Comparison of ENCODE assay signal across 7 mouse cellular contexts in genomic region chr9:21153833-21154232, GRCm38 (mm10). TPM values are rescaled to one million over a fixed set of nuclear protein-coding genes. Genes with fewer than 3 reads are reported as not detected.
DNase-seq lines count a peak whose midpoint lies in the region; ATAC-seq and TF ChIP-seq lines count a peak whose summit lies in the region.

No protein-coding gene starts in this region.

- no peak overlapping the region for H3K27ac ChIP-seq in ES-E14 (ENCODE audit: insufficient read depth, low read depth, low read length, poor library complexity, severe bottlenecking)
- peak overlapping the region; percentile 66 to 76 for H3K27ac ChIP-seq in heart, embryonic 14.5 days (replicated peaks in 1 of 2; ENCODE audit: control insufficient read depth in 1 of 2, insufficient read depth in 1 of 2, low read depth in 2 of 2, low read length in 2 of 2)
- no peak overlapping the region for H3K27ac ChIP-seq in liver, embryonic 15.5 days (replicated peaks)

- DNase-seq in 3T3-L1 (ENCODE audit: low read depth, low spot score) = peak; percentile 64
- DNase-seq in ES-E14 (ENCODE audit: low read depth, low spot score) = no peak
- DNase-seq in c-Kit-positive CD71-positive TER-119-positive erythroid progenitor cells, embryonic 14.5 days (ENCODE audit: low spot score) = no peak
- no peak for DNase-seq in cerebellum, adult 9-10 months
- DNase-seq in spleen, adult 18-20 months = no peak

- WGBS in heart, embryonic 14.5 days = under 1% methylated on average over 5 of the region's 5 CpGs
- 27% methylated on average over 5 of the region's 5 CpGs for WGBS in liver, embryonic 15.5 days (ENCODE audit: insufficient replicate concordance)

- H3K36me3 ChIP-seq in ES-E14 (ENCODE audit: control insufficient read depth, insufficient read depth, low read length, poor library complexity, severe bottlenecking) = no peaks in the 10 kb centered on the region
- no peaks in the 10 kb centered on the region for H3K36me3 ChIP-seq in heart, embryonic 14.5 days (ENCODE audit: control insufficient read depth, insufficient read depth, low read length)
- H3K36me3 ChIP-seq in liver, embryonic 15.5 days (replicated peaks) = no peaks in the 10 kb centered on the region

- H3K27me3 ChIP-seq in heart, embryonic 14.5 days (ENCODE audit: control insufficient read depth, insufficient read depth, low read length) = no peaks in the 10 kb centered on the region
- peaks cover 18% of the 10 kb centered on the region for H3K27me3 ChIP-seq in liver, embryonic 15.5 days

- peak overlapping the region; percentile 18; the same call in 1 of the 2 replicates for H3K9ac ChIP-seq in ES-E14 (ENCODE audit: insufficient read depth, low read depth, low read length, poor library complexity, severe bottlenecking)
- H3K9ac ChIP-seq in heart, embryonic 14.5 days (ENCODE audit: low read length) = peak overlapping the region; percentile 72
- peak overlapping the region; percentile 25; the same call in 1 of the 2 replicates for H3K9ac ChIP-seq in liver, embryonic 15.5 days

- H3K4me2 ChIP-seq in heart, embryonic 14.5 days (ENCODE audit: low read length) = peak overlapping the region; percentile 93
- H3K4me2 ChIP-seq in liver, embryonic 15.5 days = peak overlapping the region; percentile 63

- H3K9me3 ChIP-seq in ES-E14 (ENCODE audit: control insufficient read depth, insufficient read depth, low read depth, low read length) = no peaks in the 10 kb centered on the region
- no peaks in the 10 kb centered on the region for H3K9me3 ChIP-seq in heart, embryonic 14.5 days (ENCODE audit: control insufficient read depth, low read length)
- H3K9me3 ChIP-seq in liver, embryonic 15.5 days (replicated peaks) = no peaks in the 10 kb centered on the region

- ATAC-seq in heart, embryonic 14.5 days (ENCODE audit: insufficient number of reproducible peaks, insufficient read depth, low FRiP score, low read depth) = no peak
- no peak for ATAC-seq in liver, embryonic 15.5 days (ENCODE audit: insufficient read depth)

- in situ Hi-C loops in ES-E14 (cut with MboI; ENCODE audit: low sequenced_read_pairs in 2 of 2, unreplicated experiment in 2 of 2) = no loop called here

- H3K4me3 ChIP-seq in ES-E14 (ENCODE audit: insufficient read depth in 1 of 2, low read depth in 1 of 2, low read length in 2 of 2, poor library complexity in 1 of 2, severe bottlenecking in 1 of 2) = peak overlapping the region; percentile 9 to 49; a peak in 2 of 4 replicates
- H3K4me3 ChIP-seq in heart, embryonic 14.5 days (ENCODE audit: control insufficient read depth in 1 of 2, insufficient read depth in 1 of 2, low read depth in 1 of 2, low read length in 2 of 2) = peak overlapping the region; percentile 43 to 48
- peak overlapping the region; percentile 33 for H3K4me3 ChIP-seq in liver, embryonic 15.5 days (replicated peaks)

- peaks cover 0 to 8% of the 10 kb centered on the region in 2 experiments; a peak in 2 of 4 replicates for H3K4me1 ChIP-seq in ES-E14 (ENCODE audit: control insufficient read depth in 2 of 2, insufficient read depth in 2 of 2, low read length in 2 of 2, poor library complexity in 1 of 2)
- peaks cover 12 to 20% of the 10 kb centered on the region in 2 experiments; a peak in 3 of 4 replicates for H3K4me1 ChIP-seq in heart, embryonic 14.5 days (ENCODE audit: control insufficient read depth in 2 of 2, insufficient read depth in 2 of 2, low read length in 2 of 2)
- H3K4me1 ChIP-seq in liver, embryonic 15.5 days (replicated peaks) = peaks cover 27% of the 10 kb centered on the region

TF ChIP-seq in ES-E14, 5 proteins besides CTCF, POLR2A, EP300 and RAD21:
- TF ChIP-seq HCFC1 (IDR thresholded peaks at IDR 0.05; ENCODE audit: borderline replicate concordance, insufficient read depth, low read length) = no peak
TF ChIP-seq in ES-E14: peak in this region for 0.

RNA-seq across cellular contexts. Expression of gene Cdc37, which starts 4.1 kb away (rescaled TPM):
- 118 and 165 TPM in 2 replicates for total RNA-seq in ES-E14 (2012; rRNA removed)
- 209 and 212 TPM in 2 replicates for polyA plus RNA-seq in heart, embryonic 14.5 days (2014; fragmentation: Nextera tagmentation; extraction: Ambion mirVana)
- 115 and 122 TPM in 2 replicates for polyA plus RNA-seq in liver, embryonic 15.5 days (2015; fragmentation: Nextera tagmentation; extraction: Ambion mirVana)

RNA-seq across cellular contexts. Expression of gene Pde4a, which starts 11.7 kb away (rescaled TPM):
- 3.2 and 4.9 TPM in 2 replicates for total RNA-seq in ES-E14 (2012; rRNA removed)
- polyA plus RNA-seq in heart, embryonic 14.5 days (2014; fragmentation: Nextera tagmentation; extraction: Ambion mirVana) = 11.0 and 11.8 TPM in 2 replicates
- 1.7 and 1.8 TPM in 2 replicates for polyA plus RNA-seq in liver, embryonic 15.5 days (2015; fragmentation: Nextera tagmentation; extraction: Ambion mirVana)

RNA-seq across cellular contexts. Expression of gene Tyk2, which starts 22.8 kb away (rescaled TPM):
- 16.8 and 20.9 TPM in 2 replicates for total RNA-seq in ES-E14 (2012; rRNA removed)
- polyA plus RNA-seq in heart, embryonic 14.5 days (2014; fragmentation: Nextera tagmentation; extraction: Ambion mirVana) = 11.2 and 11.9 TPM in 2 replicates
- 7.4 and 8.8 TPM in 2 replicates for polyA plus RNA-seq in liver, embryonic 15.5 days (2015; fragmentation: Nextera tagmentation; extraction: Ambion mirVana)

Comparison
In these comparisons a context has a peak if more than half of its experiments do, and no peak if none do; other contexts are left out.
1. H3K27ac ChIP-seq: peak in heart, embryonic 14.5 days (2 of 2); none in ES-E14 (single experiment) and liver, embryonic 15.5 days (single experiment).
2. H3K9ac ChIP-seq: peak in every context shown above with its lines; median percentile 72 in heart, embryonic 14.5 days; 25 in liver, embryonic 15.5 days; 18 in ES-E14.
3. Peak in every context shown above with its lines, with median percentiles within 50 percentile points of each other: H3K4me3 ChIP-seq.